In genomic region chr19:29418661-29419115, GRCm38 (mm10) we compare ENCODE assay signal across 10 mouse cellular contexts. TPM values are rescaled to one million over a fixed set of nuclear protein-coding genes. Genes with fewer than 3 reads are reported as not detected.
DNase-seq lines count a peak whose midpoint lies in the region; ATAC-seq and TF ChIP-seq lines count a peak whose summit lies in the region.
"Had no signal": no experiment of that assay in that cellular context is flagged by ENCODE, and none has a peak within 500 bp of the region (broad histone marks: within the 10 kb centered on the region; RNA-seq: fewer than 3 reads in every experiment).

No protein-coding gene starts in this region.

- H3K9ac ChIP-seq in heart, adult 2 months (ENCODE audit: low read depth, low read length), result no peak overlapping the region
- no peak overlapping the region for H3K9ac ChIP-seq in liver, embryonic 12.5 days
- H3K9ac ChIP-seq: embryonic facial prominence, embryonic 13.5 days had no signal

- H3K27me3 ChIP-seq in heart, adult 2 months (ENCODE audit: control insufficient read depth, insufficient read depth, low read length), result no peaks in the 10 kb centered on the region
- no peaks in the 10 kb centered on the region for H3K27me3 ChIP-seq in liver, embryonic 12.5 days (replicated peaks)
- H3K27me3 ChIP-seq in small intestine, adult 2 months (ENCODE audit: control insufficient read depth, insufficient read depth, low read length), result no peaks in the 10 kb centered on the region
- H3K27me3 ChIP-seq: embryonic facial prominence, embryonic 13.5 days had no signal

- 11% methylated on average over 9 of the region's 9 CpGs for WGBS in heart, adult 2 months
- 3% methylated on average over 9 of the region's 9 CpGs for WGBS in liver, embryonic 12.5 days (ENCODE audit: insufficient replicate concordance)
- WGBS in small intestine, adult 2 months, result 31% methylated on average over 9 of the region's 9 CpGs

- peak overlapping the region; percentile 45 for H3K4me2 ChIP-seq in liver, embryonic 12.5 days
- H3K4me2 ChIP-seq: embryonic facial prominence, embryonic 13.5 days had no signal

- H3K79me2 ChIP-seq in heart, adult 2 months (replicated peaks; ENCODE audit: control insufficient read depth, insufficient read depth, low read length), result no peaks in the 10 kb centered on the region

- ATAC-seq in liver, embryonic 12.5 days, result peak; percentile 44
- ATAC-seq in erythroid progenitor cell, adult 5-6 weeks (replicated peaks; ENCODE audit: low FRiP score, poor library complexity, severe bottlenecking), result no peak

- TF ChIP-seq CTCF in heart, adult 2 months (IDR thresholded peaks at IDR 0.05), result 0 out of 2 replicates have a peak, but pooled peaks have one; percentile 17
- TF ChIP-seq CTCF in small intestine, adult 2 months (IDR thresholded peaks at IDR 0.05; ENCODE audit: extremely low read depth, insufficient read length, insufficient replicate concordance, low read depth, low read length), result no peak
- TF ChIP-seq CTCF in left cerebral cortex, adult 2 months (IDR thresholded peaks at IDR 0.05), result no peak

- peaks cover 10% of the 10 kb centered on the region for H3K4me1 ChIP-seq in heart, adult 2 months (ENCODE audit: control insufficient read depth, insufficient read depth, low read length)
- peaks cover 36% of the 10 kb centered on the region for H3K4me1 ChIP-seq in liver, embryonic 12.5 days
- H3K4me1 ChIP-seq in small intestine, adult 2 months (ENCODE audit: control insufficient read depth, insufficient read depth, insufficient read length, low read length), result peaks cover 1% of the 10 kb centered on the region; the same call in 1 of the 2 replicates

- H3K9me3 ChIP-seq in liver, embryonic 12.5 days (replicated peaks), result no peaks in the 10 kb centered on the region
- H3K9me3 ChIP-seq: embryonic facial prominence, embryonic 13.5 days had no signal

- H3K27ac ChIP-seq in heart, adult 2 months, result peak overlapping the region; percentile 82
- peak overlapping the region; percentile 75 for H3K27ac ChIP-seq in liver, embryonic 12.5 days
- peak overlapping the region; percentile 7 for H3K27ac ChIP-seq in small intestine, adult 2 months (ENCODE audit: insufficient read depth, low read depth, low read length)
- no peak overlapping the region for H3K27ac ChIP-seq in left cerebral cortex, adult 2 months
- H3K27ac ChIP-seq: embryonic facial prominence, embryonic 13.5 days had no signal

- peak; percentile 61 for DNase-seq in adrenal gland, postnatal 14 days
- no peak for DNase-seq in adrenal gland, postnatal 4 days (ENCODE audit: low spot score in 2 of 2)
- DNase-seq in heart, adult 2 months, result peak; percentile 41 to 48
- DNase-seq in left cerebral cortex, adult 2 months (ENCODE audit: extremely low spot score in 1 of 2, low spot score in 2 of 2), result no peak
- DNase-seq in Muller cell, postnatal 12 days (ENCODE audit: inconsistent ontology term), result no peak

- no peaks in the 10 kb centered on the region for H3K36me3 ChIP-seq in heart, adult 2 months (ENCODE audit: control insufficient read depth, insufficient read depth, low read length)
- no peaks in the 10 kb centered on the region for H3K36me3 ChIP-seq in liver, embryonic 12.5 days
- no peaks in the 10 kb centered on the region for H3K36me3 ChIP-seq in small intestine, adult 2 months (ENCODE audit: control insufficient read depth, insufficient read depth, low read length)
- H3K36me3 ChIP-seq: embryonic facial prominence, embryonic 13.5 days had no signal

- no peak for TF ChIP-seq EP300 in heart, adult 2 months (IDR thresholded peaks at IDR 0.05; ENCODE audit: insufficient read depth, low read depth, low read length)

- H3K4me3 ChIP-seq in heart, adult 2 months, result peak overlapping the region; percentile 6; the same call in 1 of the 2 replicates
- H3K4me3 ChIP-seq in liver, embryonic 12.5 days, result no peak overlapping the region
- no peak overlapping the region for H3K4me3 ChIP-seq in small intestine, adult 2 months (ENCODE audit: low read depth, low read length)
- no peak overlapping the region for H3K4me3 ChIP-seq in left cerebral cortex, adult 2 months
- H3K4me3 ChIP-seq: embryonic facial prominence, embryonic 13.5 days had no signal

- intact Hi-C loops in heart, adult 2 months (cut with DNase I), result loop anchor here (2.0 to 5.0 kb wide), 3 partner anchors 46 to 84 kb away; no protein-coding TSS in a partner anchor
- intact Hi-C loops in left cerebral cortex, adult 2 months (cut with DNase I), result no loop called here

- TF ChIP-seq POLR2A in heart, adult 2 months (IDR thresholded peaks at IDR 0.05; ENCODE audit: insufficient read depth, low read depth, low read length), result no peak
- no peak for TF ChIP-seq POLR2A in small intestine, adult 2 months (IDR thresholded peaks at IDR 0.05; ENCODE audit: low read depth, low read length)

RNA-seq across cellular contexts. Expression of gene Pdcd1lg2, which starts 8.0 kb away (rescaled TPM):
- 0.23 TPM in 1 of 2 replicates, not detected in the other for total RNA-seq in adrenal gland, postnatal 14 days (2021)
- not detected for total RNA-seq in adrenal gland, postnatal 4 days (2021)
- total RNA-seq in heart, adult 2 months (2021), result not detected
- 0.14 TPM in 1 of 2 replicates, not detected in the other for polyA plus RNA-seq in heart, adult 2 months (2012; rRNA removed)
- polyA plus RNA-seq in liver, embryonic 12.5 days (2016; fragmentation: Nextera tagmentation; extraction: Ambion mirVana), result 0.17 TPM in 1 of 2 replicates, not detected in the other
- polyA plus RNA-seq in small intestine, adult 2 months (2012; rRNA removed), result 0.33 and 0.47 TPM in 2 replicates
- under 1 TPM in 1 of 2 experiments, not detected in 1; 0.32 TPM for total RNA-seq in left cerebral cortex, adult 2 months (2021)
- total RNA-seq in erythroid progenitor cell, adult 5-6 weeks (2015; ENCODE audit: low replicate concordance), result 4.0 TPM in 1 of 2 replicates, not detected in the other
- 1.0 TPM in 1 of 2 replicates, not detected in the other for total RNA-seq in erythroid progenitor cell, adult 5-6 weeks (2017; ENCODE audit: low replicate concordance)
- polyA plus RNA-seq: embryonic facial prominence, embryonic 13.5 days; neural tube, embryonic 11.5 days had no signal

RNA-seq across cellular contexts. Expression of gene Cd274, which starts 51.4 kb away (rescaled TPM):
- 6.0 and 7.0 TPM in 2 replicates for total RNA-seq in adrenal gland, postnatal 14 days (2021)
- total RNA-seq in adrenal gland, postnatal 4 days (2021), result 1 to 10 TPM; 1.4 to 1.9 TPM
- 1 to 10 TPM; 1.8 to 5.4 TPM for total RNA-seq in heart, adult 2 months (2021)
- 4.3 and 5.2 TPM in 2 replicates for polyA plus RNA-seq in heart, adult 2 months (2012; rRNA removed)
- 0.35 and 0.69 TPM in 2 replicates for polyA plus RNA-seq in liver, embryonic 12.5 days (2016; fragmentation: Nextera tagmentation; extraction: Ambion mirVana)
- 0.86 and 3.7 TPM in 2 replicates for polyA plus RNA-seq in small intestine, adult 2 months (2012; rRNA removed)
- 1 to 10 TPM in 1 of 2 experiments, under 1 TPM in 1; 0.89 to 1.3 TPM for total RNA-seq in left cerebral cortex, adult 2 months (2021)
- total RNA-seq in erythroid progenitor cell, adult 5-6 weeks (2015; ENCODE audit: low replicate concordance), result 2.9 and 3.8 TPM in 2 replicates
- 1.4 and 1.7 TPM in 2 replicates for total RNA-seq in erythroid progenitor cell, adult 5-6 weeks (2017; ENCODE audit: low replicate concordance)

RNA-seq across cellular contexts. Expression of gene Plgrkt, which starts 51.5 kb away (rescaled TPM):
- 56.4 and 63.4 TPM in 2 replicates for total RNA-seq in adrenal gland, postnatal 14 days (2021)
- total RNA-seq in adrenal gland, postnatal 4 days (2021), result 10 to 100 TPM; 73.2 to 74.8 TPM
- 10 to 100 TPM; 22.9 to 28.1 TPM for total RNA-seq in heart, adult 2 months (2021)
- polyA plus RNA-seq in heart, adult 2 months (2012; rRNA removed), result 29.9 and 36.4 TPM in 2 replicates
- 37.7 and 40.8 TPM in 2 replicates for polyA plus RNA-seq in liver, embryonic 12.5 days (2016; fragmentation: Nextera tagmentation; extraction: Ambion mirVana)
- polyA plus RNA-seq in small intestine, adult 2 months (2012; rRNA removed), result 12.1 and 25.6 TPM in 2 replicates
- total RNA-seq in left cerebral cortex, adult 2 months (2021), result 10 to 100 TPM; 27.6 to 29.3 TPM
- 41.4 and 41.9 TPM in 2 replicates for total RNA-seq in erythroid progenitor cell, adult 5-6 weeks (2015; ENCODE audit: low replicate concordance)
- total RNA-seq in erythroid progenitor cell, adult 5-6 weeks (2017; ENCODE audit: low replicate concordance), result 6.6 and 15.0 TPM in 2 replicates

Comparison
In these comparisons a context has a peak if more than half of its experiments do, and no peak if none do; other contexts are left out.
1. DNase-seq: peak in adrenal gland, postnatal 14 days (single experiment) and heart, adult 2 months (2 of 2); none in adrenal gland, postnatal 4 days (0 of 2), left cerebral cortex, adult 2 months (0 of 2) and Muller cell, postnatal 12 days (single experiment).